13 mouse cellular contexts compared by ENCODE assay signal in genomic region chr5:114807468-114807867, GRCm38 (mm10). TPM values are rescaled to one million over a fixed set of nuclear protein-coding genes. Genes with fewer than 3 reads are reported as not detected.
DNase-seq lines count a peak whose midpoint lies in the region; ATAC-seq and TF ChIP-seq lines count a peak whose summit lies in the region.
"Had no signal": no experiment of that assay in that cellular context is flagged by ENCODE, and none has a peak within 500 bp of the region (broad histone marks: within the 10 kb centered on the region; RNA-seq: fewer than 3 reads in every experiment).

No protein-coding gene starts in this region.

- no peak for TF ChIP-seq POLR2A in heart, adult 2 months (IDR thresholded peaks at IDR 0.05; ENCODE audit: insufficient read depth, low read depth, low read length)

- no peak for DNase-seq in heart, adult 2 months
- no peak for DNase-seq in heart, postnatal 10 days
- no peak for DNase-seq in lung, postnatal 36 days
- DNase-seq in left cerebral cortex, adult 9 months (ENCODE audit: low spot score in 2 of 2) = no peak
- DNase-seq in cerebellum, adult 9-10 months = no peak
- DNase-seq: cerebellum, adult 11 months; gastrocnemius, adult 2 months; spleen, adult 18-20 months had no signal

- TF ChIP-seq CTCF in heart, adult 2 months (IDR thresholded peaks at IDR 0.05) = no peak

- H3K27me3 ChIP-seq in heart, adult 2 months (ENCODE audit: control insufficient read depth, insufficient read depth, low read length) = no peaks in the 10 kb centered on the region
- H3K27me3 ChIP-seq in lung, embryonic 15.5 days = no peaks in the 10 kb centered on the region
- H3K27me3 ChIP-seq in forebrain, embryonic 16.5 days (replicated peaks; ENCODE audit: control insufficient read depth, insufficient read depth, low read length) = no peaks in the 10 kb centered on the region
- H3K27me3 ChIP-seq in midbrain, embryonic 15.5 days (replicated peaks) = no peaks in the 10 kb centered on the region

- H3K9ac ChIP-seq in heart, adult 2 months (ENCODE audit: low read depth, low read length) = no peak overlapping the region
- no peak overlapping the region for H3K9ac ChIP-seq in lung, embryonic 15.5 days
- H3K9ac ChIP-seq in forebrain, embryonic 16.5 days (replicated peaks; ENCODE audit: low read depth, low read length) = no peak overlapping the region
- H3K9ac ChIP-seq in midbrain, embryonic 15.5 days = no peak overlapping the region

- H3K4me1 ChIP-seq in heart, adult 2 months (ENCODE audit: control insufficient read depth, insufficient read depth, low read length) = peaks cover 5% of the 10 kb centered on the region
- H3K4me1 ChIP-seq in lung, embryonic 15.5 days = peaks cover 7% of the 10 kb centered on the region; the same call in 1 of the 2 replicates
- peaks cover 11% of the 10 kb centered on the region for H3K4me1 ChIP-seq in forebrain, embryonic 16.5 days (replicated peaks; ENCODE audit: control insufficient read depth, insufficient read depth, low read length)
- peaks cover 35% of the 10 kb centered on the region for H3K4me1 ChIP-seq in midbrain, embryonic 15.5 days

- H3K4me2 ChIP-seq in lung, embryonic 15.5 days = no peak overlapping the region
- H3K4me2 ChIP-seq in forebrain, embryonic 16.5 days (ENCODE audit: low read length) = no peak overlapping the region
- H3K4me2 ChIP-seq in midbrain, embryonic 15.5 days = no peak overlapping the region

- ATAC-seq in lung, embryonic 15.5 days (ENCODE audit: borderline replicate concordance, extremely low read depth, low FRiP score, low TSS enrichment) = no peak
- peak; percentile 11; the same call in 1 of the 2 replicates for ATAC-seq in forebrain, embryonic 16.5 days
- 0 out of 2 replicates have a peak, but pooled peaks have one; percentile 15 for ATAC-seq in midbrain, embryonic 15.5 days (replicated peaks)

- no peaks in the 10 kb centered on the region for H3K79me2 ChIP-seq in heart, adult 2 months (replicated peaks; ENCODE audit: control insufficient read depth, insufficient read depth, low read length)

- no peak overlapping the region for H3K4me3 ChIP-seq in heart, adult 2 months
- H3K4me3 ChIP-seq in lung, embryonic 15.5 days = no peak overlapping the region
- no peak overlapping the region for H3K4me3 ChIP-seq in forebrain, embryonic 16.5 days (replicated peaks; ENCODE audit: low read length)
- H3K4me3 ChIP-seq in midbrain, embryonic 15.5 days = no peak overlapping the region
- H3K4me3 ChIP-seq: gastrocnemius, adult 2 months had no signal

- no peaks in the 10 kb centered on the region for H3K9me3 ChIP-seq in lung, embryonic 15.5 days
- no peaks in the 10 kb centered on the region for H3K9me3 ChIP-seq in forebrain, embryonic 16.5 days (ENCODE audit: control insufficient read depth, low read length)
- no peaks in the 10 kb centered on the region for H3K9me3 ChIP-seq in midbrain, embryonic 15.5 days

- peak overlapping the region; percentile 84; the same call in 1 of the 2 replicates for H3K27ac ChIP-seq in heart, adult 2 months
- H3K27ac ChIP-seq in lung, embryonic 15.5 days = peak overlapping the region; percentile 69; the same call in 1 of the 2 replicates
- no peak overlapping the region; the same call in 1 of the 2 replicates for H3K27ac ChIP-seq in forebrain, embryonic 16.5 days (ENCODE audit: low read length)
- H3K27ac ChIP-seq in midbrain, embryonic 15.5 days = peak overlapping the region; percentile 31; the same call in 1 of the 2 replicates

- H3K36me3 ChIP-seq in heart, adult 2 months (ENCODE audit: control insufficient read depth, insufficient read depth, low read length) = no peaks in the 10 kb centered on the region
- peaks cover 42% of the 10 kb centered on the region for H3K36me3 ChIP-seq in lung, embryonic 15.5 days
- H3K36me3 ChIP-seq in forebrain, embryonic 16.5 days (ENCODE audit: control insufficient read depth, insufficient read depth) = peaks cover 33% of the 10 kb centered on the region
- peaks cover 30% of the 10 kb centered on the region for H3K36me3 ChIP-seq in midbrain, embryonic 15.5 days (replicated peaks)

- TF ChIP-seq EP300 in heart, adult 2 months (IDR thresholded peaks at IDR 0.05; ENCODE audit: insufficient read depth, low read depth, low read length) = no peak

- intact Hi-C loops in heart, adult 2 months (cut with DNase I) = loop anchor here (5.0 kb wide), 1 partner anchor 100 kb away; the partner anchor contains the start of gene Tchp
- intact Hi-C loops in heart, postnatal 10 days (cut with DNase I) = loop anchor here (5.0 kb wide), 1 partner anchor 100 kb away; the partner anchor contains the start of gene Tchp

- 18% methylated on average over 8 of the region's 8 CpGs for WGBS in heart, adult 2 months
- 33% methylated on average over 8 of the region's 8 CpGs for WGBS in lung, embryonic 15.5 days
- 23% methylated on average over 8 of the region's 8 CpGs for WGBS in forebrain, embryonic 16.5 days
- WGBS in midbrain, embryonic 15.5 days = 29% methylated on average over 8 of the region's 8 CpGs

RNA-seq across cellular contexts. Expression of gene 1500011B03Rik, which starts 15.8 kb away (rescaled TPM):
- total RNA-seq in heart, adult 2 months (2021) = 1 to 10 TPM; 3.2 to 4.9 TPM
- polyA plus RNA-seq in heart, adult 2 months (2012; rRNA removed) = 4.3 and 7.4 TPM in 2 replicates
- 10 to 100 TPM; 15.5 to 17.8 TPM for total RNA-seq in heart, postnatal 10 days (2021)
- 76.5 and 76.8 TPM in 2 replicates for polyA plus RNA-seq in lung, embryonic 15.5 days (2015; fragmentation: Nextera tagmentation; extraction: Ambion mirVana)
- 220 and 250 TPM in 2 replicates for polyA plus RNA-seq in forebrain, embryonic 16.5 days (2015; fragmentation: Nextera tagmentation; extraction: Ambion mirVana)
- 270 and 271 TPM in 2 replicates for polyA plus RNA-seq in midbrain, embryonic 15.5 days (2015; fragmentation: Nextera tagmentation; extraction: Ambion mirVana)

RNA-seq across cellular contexts. Expression of gene Git2, which starts 32.2 kb away (rescaled TPM):
- total RNA-seq in heart, adult 2 months (2021) = 10 to 100 TPM; 27.6 to 28.7 TPM
- 32.6 and 35.3 TPM in 2 replicates for polyA plus RNA-seq in heart, adult 2 months (2012; rRNA removed)
- total RNA-seq in heart, postnatal 10 days (2021) = 10 to 100 TPM; 48.0 to 52.2 TPM
- 48.7 and 49.3 TPM in 2 replicates for polyA plus RNA-seq in lung, embryonic 15.5 days (2015; fragmentation: Nextera tagmentation; extraction: Ambion mirVana)
- 53.9 and 58.5 TPM in 2 replicates for polyA plus RNA-seq in forebrain, embryonic 16.5 days (2015; fragmentation: Nextera tagmentation; extraction: Ambion mirVana)
- 51.6 and 52.9 TPM in 2 replicates for polyA plus RNA-seq in midbrain, embryonic 15.5 days (2015; fragmentation: Nextera tagmentation; extraction: Ambion mirVana)

RNA-seq across cellular contexts. Expression of gene Ankrd13a, which starts 33.0 kb away (rescaled TPM):
- 10 to 100 TPM; 31.4 to 32.9 TPM for total RNA-seq in heart, adult 2 months (2021)
- polyA plus RNA-seq in heart, adult 2 months (2012; rRNA removed) = 21.3 and 32.2 TPM in 2 replicates
- total RNA-seq in heart, postnatal 10 days (2021) = 10 to 100 TPM; 54.4 to 55.6 TPM
- 77.4 and 79.3 TPM in 2 replicates for polyA plus RNA-seq in lung, embryonic 15.5 days (2015; fragmentation: Nextera tagmentation; extraction: Ambion mirVana)
- 29.4 and 30.1 TPM in 2 replicates for polyA plus RNA-seq in forebrain, embryonic 16.5 days (2015; fragmentation: Nextera tagmentation; extraction: Ambion mirVana)
- 31.1 and 34.7 TPM in 2 replicates for polyA plus RNA-seq in midbrain, embryonic 15.5 days (2015; fragmentation: Nextera tagmentation; extraction: Ambion mirVana)

RNA-seq across cellular contexts. Expression of gene 4930519G04Rik, which starts 46.0 kb away (rescaled TPM):
- not detected for total RNA-seq in heart, adult 2 months (2021)
- not detected in 2 replicates for polyA plus RNA-seq in heart, adult 2 months (2012; rRNA removed)
- total RNA-seq in heart, postnatal 10 days (2021) = not detected
- polyA plus RNA-seq in lung, embryonic 15.5 days (2015; fragmentation: Nextera tagmentation; extraction: Ambion mirVana) = not detected in 2 replicates
- not detected in 2 replicates for polyA plus RNA-seq in forebrain, embryonic 16.5 days (2015; fragmentation: Nextera tagmentation; extraction: Ambion mirVana)
- polyA plus RNA-seq in midbrain, embryonic 15.5 days (2015; fragmentation: Nextera tagmentation; extraction: Ambion mirVana) = not detected in 2 replicates
- total RNA-seq: gastrocnemius, adult 2 months; layer of hippocampus, postnatal 14 days had no signal
- polyA plus RNA-seq: C2C12 had no signal

RNA-seq across cellular contexts. Expression of gene Gm9936, which starts 51.0 kb away (rescaled TPM):
- not detected for total RNA-seq in heart, adult 2 months (2021)
- not detected in 2 replicates for polyA plus RNA-seq in heart, adult 2 months (2012; rRNA removed)
- not detected for total RNA-seq in heart, postnatal 10 days (2021)
- not detected in 2 replicates for polyA plus RNA-seq in lung, embryonic 15.5 days (2015; fragmentation: Nextera tagmentation; extraction: Ambion mirVana)
- polyA plus RNA-seq in forebrain, embryonic 16.5 days (2015; fragmentation: Nextera tagmentation; extraction: Ambion mirVana) = 2.0 and 2.5 TPM in 2 replicates
- 3.0 and 3.6 TPM in 2 replicates for polyA plus RNA-seq in midbrain, embryonic 15.5 days (2015; fragmentation: Nextera tagmentation; extraction: Ambion mirVana)
- total RNA-seq: gastrocnemius, adult 2 months had no signal
- polyA plus RNA-seq: C2C12 had no signal
